Mouse (Mus musculus) heart, postnatal 0 days (tissue): ENCODE results near the gene Mad2l1bp. TPM values are rescaled to one million over a fixed set of nuclear protein-coding genes. Genes with fewer than 3 reads are reported as not detected.

Experiments
- ATAC-seq: fragments of 200-750 bp; cut with Nextera tagmentation; 2 replicates; pipeline ENCODE4 v1.8.0; 2017; ENCODE audit warnings: low read depth, moderate number of reproducible peaks, moderate library complexity; ENCODE audit not compliant: insufficient read depth
- DNase-seq: peaks from one replicate; pipeline ENCODE4 v3.0.0-alpha.2; 2016; ENCODE audit warnings: low spot score
- H3K27ac ChIP-seq: fragments of 300-500 bp; sonication (generic); 2 replicates; pipeline ENCODE4 v1.5.1; 2014; ENCODE audit warnings: low read depth, mild to moderate bottlenecking
- H3K27me3 ChIP-seq: fragments of 300-500 bp; sonication (generic); 2 replicates; pipeline ENCODE4 v1.6.1; 2014; ENCODE audit warnings: low read length, mixed read lengths; ENCODE audit not compliant: control insufficient read depth, insufficient read depth
- H3K36me3 ChIP-seq: fragments of 300-500 bp; sonication (generic); replicated peaks from 2 replicates; pipeline ENCODE4 v1.6.1; 2014; ENCODE audit warnings: low read length, mixed read lengths; ENCODE audit not compliant: control insufficient read depth, insufficient read depth
- H3K4me1 ChIP-seq: fragments of 300-500 bp; sonication (generic); 2 replicates; pipeline ENCODE4 v1.6.1; 2014; ENCODE audit warnings: antibody characterized with exemption; ENCODE audit not compliant: control insufficient read depth, insufficient read depth
- H3K4me2 ChIP-seq: fragments of 300-500 bp; sonication (generic); 2 replicates; pipeline ENCODE4 v1.6.1; 2014; ENCODE audit warnings: low read depth, mild to moderate bottlenecking, low read length, moderate library complexity
- H3K4me3 ChIP-seq: fragments of 300-500 bp; sonication (generic); 2 replicates; pipeline ENCODE4 v1.5.1; 2014; ENCODE audit warnings: low read depth, low read length
- H3K9ac ChIP-seq: fragments of 300-500 bp; sonication (generic); replicated peaks from 2 replicates; pipeline ENCODE4 v1.6.1; 2014; ENCODE audit warnings: low read depth, low read length, mixed read lengths
- H3K9me3 ChIP-seq: fragments of 300-500 bp; sonication (generic); replicated peaks from 2 replicates; pipeline ENCODE4 v1.6.1; 2016; ENCODE audit warnings: low read length; ENCODE audit not compliant: control insufficient read depth
- CTCF ChIP-seq: IDR thresholded peaks from 2 replicates; pipeline ENCODE4 v1.5.1; 2016; ENCODE audit warnings: antibody characterized with exemption, control low read depth, low read depth
- EP300 ChIP-seq: IDR thresholded peaks from 2 replicates; pipeline ENCODE4 v1.6.1; 2016; ENCODE audit warnings: antibody characterized with exemption, low read depth
- WGBS: fragments of 180-500 bp; shearing (Covaris S2); extraction: QIAGEN DNeasy Blood & Tissue Kit; methylation state at CpG from one replicate; pipeline ENCODE4 v1.1.7; 2014; 5-methylcytosine and 5-hydroxymethylcytosine counted together
- polyA plus RNA-seq: library from polyadenylated mRNA; unstranded; fragments of >200 nt; fragmentation: Nextera tagmentation; extraction: Ambion mirVana; gene quantifications from 2 replicates; pipeline ENCODE4 v1.2.1, GENCODE M21; 2015
- total RNA-seq: library from RNA; depleted of rRNA; stranded (reverse); fragments of >200 nt; gene quantifications from 2 replicates; pipeline ENCODE4 v1.2.3, GENCODE M21; 2014; ENCODE audit warnings: low replicate concordance

Gene Mad2l1bp
- total and polyA plus RNA-seq, 2 experiments from 2014 or later: 26.9 to 32.6 TPM

GRCm38 (mm10) chr17:46123285-46123684, 30.1 kb downstream of the Mad2l1bp start:
- H3K9me3 ChIP-seq: no peaks in the 10 kb centered on the region
- peaks cover 14% of the 10 kb centered on the region for H3K4me1 ChIP-seq
- H3K9ac ChIP-seq: no peak overlapping the region
- whole genome bisulfite sequencing: 95% methylated on average over 4 of the region's 4 CpGs
- H3K27ac ChIP-seq: 0 out of 2 replicates have a peak overlapping the region, but pooled peaks have one; percentile 36
- no peak for TF ChIP-seq CTCF
- TF ChIP-seq EP300: no peak
- H3K27me3 ChIP-seq: no peaks in the 10 kb centered on the region
- H3K4me2 ChIP-seq: no peak overlapping the region
- H3K4me3 ChIP-seq: no peak overlapping the region
- no peak for ATAC-seq
- DNase-seq: no peak
- H3K36me3 ChIP-seq: peaks cover 80% of the 10 kb centered on the region

DNA sequence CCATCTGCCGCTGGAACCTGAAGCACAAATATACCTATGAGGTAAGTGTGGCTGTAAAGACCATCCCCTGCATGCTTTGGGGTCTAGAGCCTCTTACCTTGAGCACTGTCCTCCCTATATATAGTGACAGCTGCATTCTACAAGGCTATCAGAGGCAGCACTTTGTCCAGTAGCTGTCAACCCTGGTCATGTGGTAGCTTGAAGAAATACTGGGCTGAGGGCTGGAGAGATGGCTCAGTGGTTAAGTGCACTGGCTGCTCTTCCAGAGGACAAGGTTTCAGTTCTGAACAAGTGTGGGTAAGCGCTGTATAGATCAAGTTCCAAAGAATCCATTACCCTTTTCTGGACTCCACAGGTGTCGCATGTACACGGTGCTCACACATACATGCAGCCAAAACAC, 30.6 kb downstream of the Mad2l1bp start:
- Histone ChIP-seq H3K4me2 (no peak overlapping the region), H3K4me1 (peaks cover 14% of the 10 kb centered on the region), H3K27me3 (no peaks in the 10 kb centered on the region), H3K36me3 (peaks cover 80% of the 10 kb centered on the region), H3K9ac (no peak overlapping the region), H3K9me3 (no peaks in the 10 kb centered on the region), H3K27ac (no peak overlapping the region), H3K4me3 (no peak overlapping the region)
- 95% methylated on average over 4 of the region's 4 CpGs for WGBS
- DNase-seq: no peak
- no peak for ATAC-seq
- TF ChIP-seq CTCF (no peak), EP300 (no peak)

GRCm38 (mm10) chr17:46119641-46120040, 33.7 kb downstream of the Mad2l1bp start:
- no peaks in the 10 kb centered on the region for H3K9me3 ChIP-seq
- ATAC-seq: no peak
- peaks cover 50% of the 10 kb centered on the region for H3K36me3 ChIP-seq
- no peak overlapping the region for H3K4me3 ChIP-seq
- H3K9ac ChIP-seq: no peak overlapping the region
- peaks cover 14% of the 10 kb centered on the region for H3K4me1 ChIP-seq
- WGBS: 72% methylated on average over 10 of the region's 10 CpGs
- DNase-seq: no peak
- no peak overlapping the region for H3K4me2 ChIP-seq
- TF ChIP-seq CTCF (no peak), EP300 (no peak)
- H3K27ac ChIP-seq: no peak overlapping the region
- no peaks in the 10 kb centered on the region for H3K27me3 ChIP-seq

DNA sequence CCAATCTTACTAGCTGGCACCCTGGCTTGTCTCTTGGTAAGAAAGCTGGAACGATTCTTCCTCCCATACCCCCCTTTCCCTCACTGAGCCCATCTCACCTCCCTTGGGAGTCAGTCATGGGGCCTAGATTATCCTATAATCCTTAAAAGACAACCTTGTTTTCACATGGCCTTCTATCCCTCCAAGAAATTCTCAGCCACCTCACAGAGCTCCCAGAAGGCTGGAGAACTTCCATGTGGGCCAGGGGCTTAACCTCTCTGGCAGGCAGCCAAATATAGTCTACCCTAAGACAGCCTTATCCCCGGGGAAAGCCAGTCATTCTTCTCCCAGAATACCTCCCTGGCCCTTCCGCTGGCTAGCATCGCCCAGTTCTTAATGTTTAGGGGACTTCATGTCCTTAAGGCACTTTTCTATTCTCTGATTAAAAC, 34.9 kb downstream of the Mad2l1bp start:
- no peak overlapping the region for H3K27ac ChIP-seq
- no peak overlapping the region for H3K4me3 ChIP-seq
- H3K4me1 ChIP-seq: peaks cover 8% of the 10 kb centered on the region
- no peaks in the 10 kb centered on the region for H3K9me3 ChIP-seq
- 52% methylated on average over 4 of the region's 4 CpGs for WGBS
- no peak for DNase-seq
- ATAC-seq: no peak
- TF ChIP-seq EP300 (no peak), CTCF (no peak)
- no peak overlapping the region for H3K4me2 ChIP-seq
- H3K27me3 ChIP-seq: no peaks in the 10 kb centered on the region
- no peak overlapping the region for H3K9ac ChIP-seq
- peaks cover 39% of the 10 kb centered on the region for H3K36me3 ChIP-seq

GRCm38 (mm10) chr17:46117623-46118422, 35.5 kb downstream of the Mad2l1bp start:
- WGBS: 60% methylated on average over 13 of the region's 13 CpGs
- H3K36me3 ChIP-seq: peaks cover 37% of the 10 kb centered on the region
- no peaks in the 10 kb centered on the region for H3K27me3 ChIP-seq
- H3K27ac ChIP-seq: no peak overlapping the region; the same call in 1 of the 2 replicates
- DNase-seq (no peak), ATAC-seq (no peak)
- no peak overlapping the region for H3K9ac ChIP-seq
- H3K4me3 ChIP-seq: no peak overlapping the region
- peaks cover 2% of the 10 kb centered on the region; the same call in 1 of the 2 replicates for H3K4me1 ChIP-seq
- TF ChIP-seq EP300: no peak
- TF ChIP-seq CTCF: no peak
- H3K9me3 ChIP-seq: no peaks in the 10 kb centered on the region
- H3K4me2 ChIP-seq: no peak overlapping the region

DNA sequence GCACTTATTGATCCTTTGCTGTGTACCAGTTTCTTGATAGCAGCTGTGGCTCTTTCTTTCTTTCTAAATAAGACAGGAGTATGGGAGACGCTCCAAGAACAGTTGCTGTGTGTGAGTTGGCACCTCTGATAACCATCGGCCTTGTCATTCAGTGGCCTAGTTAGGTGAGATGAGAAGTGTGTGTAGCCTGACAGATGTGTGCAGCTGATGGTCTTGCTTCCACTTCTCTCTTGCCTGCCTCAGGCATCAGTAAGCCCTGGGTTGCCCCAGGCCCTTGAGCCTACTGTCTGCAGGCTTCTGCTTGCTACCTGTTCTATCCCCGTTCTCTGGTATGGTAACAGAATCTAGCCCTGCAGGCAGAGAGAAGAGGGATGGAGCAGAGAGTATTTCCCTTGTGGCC, 36.5 kb downstream of the Mad2l1bp start:
- Histone ChIP-seq H3K9ac (no peak overlapping the region), H3K27me3 (no peaks in the 10 kb centered on the region), H3K27ac (no peak overlapping the region), H3K36me3 (peaks cover 33% of the 10 kb centered on the region), H3K4me3 (no peak overlapping the region), H3K4me1 (peaks cover under 1% of the 10 kb centered on the region; the same call in 1 of the 2 replicates), H3K9me3 (no peaks in the 10 kb centered on the region), H3K4me2 (no peak overlapping the region)
- TF ChIP-seq CTCF (no peak), EP300 (no peak)
- WGBS: 85% methylated on average over 3 of the region's 3 CpGs
- no peak for DNase-seq
- no peak for ATAC-seq
